Mouse (Mus musculus) lung, postnatal 0 days (tissue): Measurements from ENCODE around the gene Syt7.

Source experiments
- CTCF ChIP-seq: IDR thresholded peaks from 2 replicates; pipeline ENCODE4 v1.5.1; 2016; ENCODE audit warnings: antibody characterized with exemption, mild to moderate bottlenecking
- EP300 ChIP-seq: IDR thresholded peaks from 2 replicates; pipeline ENCODE4 v1.6.1; 2016; ENCODE audit warnings: antibody characterized with exemption, mild to moderate bottlenecking, control low read depth

GRCm38 (mm10) chr19:10497512-10498160 lies 108.7 kb downstream of the Syt7 start:
- no peak for TF ChIP-seq CTCF
- TF ChIP-seq EP300 = no peak
